Mouse (Mus musculus) liver, embryonic 14 days (tissue): Measurements from ENCODE around the gene Hprt. TPM values are rescaled to one million over a fixed set of nuclear protein-coding genes. Genes with fewer than 3 reads are reported as not detected.

Experiments
- polyA plus RNA-seq: library from polyadenylated mRNA; depleted of rRNA; stranded (reverse); fragments of >200 nt; gene quantifications from 2 replicates; pipeline ENCODE4 v1.2.3, GENCODE M21; 2012; rRNA removed

The Hprt gene
- 73.8 and 84.6 TPM in 2 replicates for polyA plus RNA-seq

DNA sequence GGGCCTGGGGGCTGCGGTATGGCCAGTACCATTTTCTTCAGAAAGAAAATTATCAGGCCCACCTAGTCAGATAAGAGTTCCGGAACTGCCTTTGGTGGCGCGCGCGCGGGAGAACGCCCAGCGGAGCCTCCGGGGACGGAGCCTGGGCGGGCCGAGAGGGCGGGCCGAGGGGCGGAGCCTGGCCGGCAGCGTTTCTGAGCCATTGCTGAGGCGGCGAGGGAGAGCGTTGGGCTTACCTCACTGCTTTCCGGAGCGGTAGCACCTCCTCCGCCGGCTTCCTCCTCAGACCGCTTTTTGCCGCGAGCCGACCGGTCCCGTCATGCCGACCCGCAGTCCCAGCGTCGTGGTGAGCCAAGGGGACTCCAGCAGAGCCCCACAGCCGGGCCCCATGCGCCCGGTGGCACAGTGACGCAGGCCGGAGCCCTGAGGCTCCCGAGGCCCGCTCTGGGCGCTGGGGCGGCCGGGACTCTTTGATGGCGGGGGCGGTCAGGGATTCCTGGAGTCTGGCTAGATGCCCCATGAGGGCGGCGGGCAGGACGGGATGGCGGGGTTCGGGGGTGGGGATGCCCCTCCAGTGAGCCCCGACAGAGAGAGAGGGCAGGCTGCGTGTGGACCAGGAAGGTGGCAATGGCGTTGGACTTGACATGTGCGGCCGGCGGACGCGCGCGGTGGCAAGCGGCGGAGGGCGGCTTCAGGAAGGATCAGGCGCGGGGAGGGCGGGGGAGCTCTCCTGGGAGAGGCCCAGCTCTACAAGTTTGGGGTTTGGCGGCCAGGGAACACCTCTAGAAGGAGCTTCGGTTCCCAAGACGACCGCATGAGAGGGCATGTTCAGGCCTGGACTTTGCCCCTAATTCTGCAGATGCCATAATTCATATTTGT lies at the start of gene Hprt:
Gene Hprt (plus strand): TSS at position 233 of the 879 bp plus-strand sequence.

Other genes starting within 250 kb of the Hprt start
- 0.08 and 0.09 TPM in 2 replicates for gene Ccdc160, start 196.9 kb upstream of the Hprt start, polyA plus RNA-seq
- gene Phf6, start 75.9 kb upstream of the Hprt start, polyA plus RNA-seq = 5.3 and 5.8 TPM in 2 replicates